Mouse (Mus musculus): ENCODE results near the gene Zbtb7a.

GRCm38 (mm10) chr10:81119625-81120024, 15.4 kb upstream of the Zbtb7a start:
- TF ChIP-seq CTCF (IDR thresholded peaks at IDR 0.05; ENCODE audit: low read depth, low read length) (no peak), GATA2 (IDR thresholded peaks at IDR 0.05; ENCODE audit: borderline replicate concordance, low read depth, low read length) (no peak), GATA1 (IDR thresholded peaks at IDR 0.05; ENCODE audit: borderline replicate concordance, low read length) (no peak), TAL1 (conservative IDR thresholded peaks at IDR 0.05; ENCODE audit: low read depth, low read length) (no peak)

All from G1E (cell line).